Mouse (Mus musculus) retina, adult 2 months (tissue): Measurements from ENCODE around the gene Rdh16f1.

ENCODE experiments used
- DNase-seq: peaks from one replicate; pipeline ENCODE4 v3.0.0-alpha.2; 2012; ENCODE audit warnings: low read depth, low spot score

Gene Rdh16f1

DNA sequence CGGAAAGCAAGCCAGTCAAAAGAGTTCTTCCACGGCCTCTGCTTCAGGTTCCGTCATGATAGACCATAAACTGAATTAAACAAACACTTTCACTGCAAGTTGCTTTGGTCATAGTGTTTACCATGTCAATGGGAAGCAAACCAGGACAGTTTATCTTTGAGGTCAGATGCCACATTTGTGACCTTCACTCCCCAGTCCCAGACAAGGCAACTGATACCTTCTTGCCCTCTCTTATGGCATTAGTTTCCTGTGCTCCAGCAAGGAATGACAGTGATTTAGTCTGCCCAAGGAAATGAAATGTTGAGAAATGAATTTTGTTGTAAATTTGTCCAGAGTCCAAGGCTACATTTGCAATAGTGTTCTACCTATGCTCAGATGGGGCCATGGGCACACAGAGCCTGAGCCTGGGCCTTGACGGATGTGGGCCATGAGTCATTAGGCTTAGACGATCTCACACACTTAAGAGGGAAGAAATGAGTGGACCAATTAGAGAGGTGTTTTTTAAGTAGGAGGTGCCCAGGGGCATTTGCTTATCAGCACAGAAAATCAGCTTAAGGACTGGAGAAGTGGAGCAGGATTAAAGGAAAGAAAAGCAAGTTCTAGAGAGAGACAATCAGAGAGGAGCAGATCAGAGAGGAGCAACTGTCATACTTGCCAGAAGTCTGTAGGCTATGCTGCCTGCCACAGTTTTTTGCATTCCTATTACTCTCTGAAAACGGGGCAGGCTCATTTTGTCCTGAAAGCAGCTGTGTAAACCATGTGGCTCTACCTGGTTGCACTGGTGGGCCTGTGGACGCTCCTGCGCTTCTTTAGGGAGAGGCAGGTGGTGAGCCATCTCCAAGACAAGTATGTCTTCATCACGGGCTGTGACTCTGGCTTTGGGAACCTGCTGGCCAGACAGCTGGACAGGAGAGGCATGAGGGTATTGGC is at the start of gene Rdh16f1, which contains the start of gene Rdh1:
Gene Rdh16f1, plus strand, starts transcription at position 607 of the 930 bp plus-strand sequence.
Gene Rdh1, plus strand, starts transcription at position 541 of the 930 bp plus-strand sequence.
- no peak for DNase-seq

- DNase-seq, result no peak
Observed at GRCm38 (mm10) chr10:127710331-127710730, 49.3 kb upstream of the Rdh16f1 start.

GRCm38 (mm10) chr10:127712736-127713135 is 46.9 kb upstream of the Rdh16f1 start:
- DNase-seq, result no peak

GRCm38 (mm10) chr10:127721671-127722418 is 37.7 kb upstream of the Rdh16f1 start:
- DNase-seq, result no peak

DNA sequence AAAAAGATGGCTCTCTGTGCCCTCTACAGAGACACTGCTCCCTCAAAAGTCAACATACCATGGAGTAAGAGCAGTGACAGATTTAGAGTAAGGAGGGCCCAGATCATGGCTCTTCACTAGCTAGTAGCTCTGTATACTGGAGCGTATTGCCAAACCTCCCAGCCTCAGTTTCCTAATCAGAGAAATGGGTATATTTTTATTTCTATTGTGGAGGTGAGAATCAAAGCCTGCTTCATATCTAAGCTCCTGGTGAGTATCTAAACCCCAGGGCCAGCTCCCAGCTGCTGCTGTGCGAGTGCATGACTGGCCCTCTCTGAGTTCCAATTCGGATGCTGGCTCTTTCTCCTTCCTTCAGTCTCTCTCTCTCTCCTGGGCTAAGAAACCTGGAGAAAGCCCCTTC is 35.4 kb upstream of the Rdh16f1 start, which contains the start of gene Tac2:
Gene Tac2, plus strand, starts transcription at position 301 of the 400 bp plus-strand sequence.
- DNase-seq, result no peak

DNA sequence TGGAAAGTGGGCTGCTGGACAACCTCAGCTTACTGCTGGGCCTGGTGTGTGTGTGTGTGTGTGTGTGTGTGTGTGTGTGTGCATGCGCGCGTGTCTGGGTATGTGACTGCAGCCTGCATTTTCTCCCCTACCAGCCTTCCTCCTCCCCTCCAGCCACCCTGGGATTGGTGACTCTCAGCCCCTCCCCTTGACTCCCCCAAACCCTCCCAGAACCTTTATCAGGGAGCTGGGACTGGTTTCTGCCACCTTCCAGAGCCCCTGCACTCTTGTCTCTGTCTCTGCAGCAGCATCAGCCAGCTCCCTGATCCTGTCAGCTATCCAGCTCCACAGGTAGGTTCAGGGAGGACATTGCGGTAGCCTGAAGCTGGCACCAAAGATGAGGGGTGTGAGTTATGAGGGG is 34.5 kb upstream of the Rdh16f1 start:
- DNase-seq, result no peak

DNA sequence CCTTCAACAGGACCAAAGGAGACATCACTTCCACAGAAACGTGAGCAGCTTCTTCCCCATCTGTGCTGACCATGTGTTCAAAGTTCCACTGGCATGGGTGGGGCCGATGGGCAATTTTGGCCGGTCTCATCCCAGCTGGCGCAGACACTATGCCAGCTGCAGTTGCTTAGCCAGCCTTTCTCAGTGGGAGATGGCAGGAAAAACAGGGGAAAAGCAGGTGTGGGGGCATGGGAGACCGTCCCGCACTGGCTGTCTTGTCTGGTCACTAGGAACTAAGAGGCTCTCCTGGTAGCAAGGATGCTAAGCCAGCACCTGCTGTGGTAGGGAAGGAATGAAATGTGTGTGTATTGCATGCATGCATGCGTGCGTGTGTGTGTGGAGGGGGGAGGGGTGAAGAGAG is 31.1 kb upstream of the Rdh16f1 start:
- no peak for DNase-seq

- DNase-seq, result no peak
Observed at GRCm38 (mm10) chr10:127730285-127730932, 29.2 kb upstream of the Rdh16f1 start.

- DNase-seq, result no peak
Observed at GRCm38 (mm10) chr10:127730933-127731310, 28.7 kb upstream of the Rdh16f1 start.

DNA sequence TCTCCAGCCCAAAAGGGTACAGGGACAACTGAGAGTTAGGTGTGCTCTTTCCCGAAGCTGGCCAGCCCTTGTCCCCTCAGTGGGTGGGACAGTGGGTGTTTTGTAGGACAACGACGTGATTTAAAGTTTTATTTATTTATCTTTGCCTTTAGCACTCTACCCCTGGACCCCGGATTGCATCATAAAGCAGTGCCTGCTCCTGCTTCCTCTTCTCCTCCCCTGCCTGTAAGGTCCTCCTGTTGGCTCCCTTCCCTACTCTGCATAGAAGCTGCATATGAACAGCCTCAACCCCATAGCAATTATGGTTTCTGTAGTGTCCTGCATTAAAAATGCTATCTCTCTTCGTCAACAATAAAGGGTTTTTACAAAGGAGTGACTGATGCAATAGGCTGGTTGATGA is 28.2 kb upstream of the Rdh16f1 start:
- no peak for DNase-seq

DNA sequence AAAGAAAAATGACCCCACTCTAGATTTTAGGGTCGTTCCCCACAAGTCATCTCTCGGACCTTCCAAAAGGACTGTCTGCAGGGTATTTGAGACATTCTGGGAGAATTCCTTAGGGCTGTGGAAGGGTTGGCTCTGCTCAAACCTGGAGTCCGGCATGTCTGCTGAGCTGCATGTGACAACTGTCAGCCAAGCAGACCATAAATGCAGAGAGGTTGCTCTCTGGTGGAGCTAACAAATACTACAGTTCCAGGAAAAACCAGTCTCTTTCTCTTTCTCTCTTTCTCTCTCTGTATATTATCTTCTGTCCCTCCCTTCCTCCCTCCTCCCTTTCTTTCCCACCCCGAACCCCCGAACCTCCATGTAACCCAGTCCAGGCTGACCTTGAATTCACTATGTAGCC is 25.2 kb upstream of the Rdh16f1 start:
- DNase-seq, result no peak

- no peak for DNase-seq
Observed at GRCm38 (mm10) chr10:127736266-127736665, 23.3 kb upstream of the Rdh16f1 start.

DNA sequence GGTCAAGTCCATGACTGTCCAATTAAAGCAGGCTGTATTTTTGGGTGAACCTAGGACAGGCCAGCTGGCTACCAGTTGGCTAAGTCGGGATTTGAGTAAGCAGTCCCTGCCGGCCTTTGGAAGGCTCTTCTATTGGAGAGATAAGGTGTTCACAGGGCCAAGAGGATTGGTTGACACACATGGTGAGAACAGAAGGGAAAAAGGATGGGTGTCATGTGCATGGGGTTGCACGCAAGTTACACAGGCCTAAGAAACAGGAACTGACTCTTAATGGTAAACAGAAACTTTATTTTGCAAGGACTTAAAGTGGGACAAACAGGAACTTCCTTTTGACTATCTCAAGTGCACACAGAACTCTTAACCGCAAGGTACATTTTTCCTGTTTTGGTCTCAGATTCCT is 22.7 kb upstream of the Rdh16f1 start:
- DNase-seq, result no peak

- no peak for DNase-seq
Observed at GRCm38 (mm10) chr10:127737552-127737951, 22.0 kb upstream of the Rdh16f1 start.

DNA sequence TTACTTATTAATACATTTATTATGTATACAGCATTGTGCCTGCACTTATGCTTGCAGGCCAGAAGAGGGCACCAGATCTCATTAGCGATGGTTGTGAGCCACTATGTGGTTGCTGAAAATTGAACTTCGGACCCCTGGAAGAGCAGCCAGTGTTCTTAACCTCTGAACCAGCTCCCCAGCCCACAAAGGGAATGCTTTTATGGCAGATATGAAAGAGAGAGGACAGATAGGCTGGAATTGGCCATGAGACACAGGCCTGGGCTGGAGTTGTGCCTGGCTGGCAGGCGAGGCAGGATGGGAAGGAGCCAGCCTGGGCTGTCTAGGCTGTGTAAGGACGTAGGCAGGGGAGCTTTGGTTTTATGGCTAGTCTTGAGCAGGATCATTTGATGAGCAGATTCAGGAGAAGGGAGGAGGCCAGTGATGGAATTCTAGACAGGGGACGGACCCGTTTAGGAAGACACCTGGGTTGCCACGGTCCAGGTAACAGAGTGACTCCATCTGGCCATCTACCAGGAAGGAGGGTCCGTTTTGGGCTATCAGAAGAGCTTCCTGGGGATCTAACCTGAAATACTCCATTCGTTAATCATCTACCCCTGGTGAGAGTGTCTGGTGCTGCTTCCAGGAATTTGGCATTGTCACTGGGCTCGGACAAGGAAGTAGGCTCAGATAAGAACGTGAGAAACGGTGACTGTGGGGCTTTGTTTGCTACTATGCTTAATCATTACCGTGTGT is 21.3 kb upstream of the Rdh16f1 start:
- no peak for DNase-seq

GRCm38 (mm10) chr10:127739083-127739660 is 20.4 kb upstream of the Rdh16f1 start, which contains the start of gene Zbtb39:
Zbtb39 (plus strand) TSS chr10:127739538.
- peak; percentile 55 for DNase-seq

GRCm38 (mm10) chr10:127739661-127740161 is 19.9 kb upstream of the Rdh16f1 start:
- no peak for DNase-seq

- no peak for DNase-seq
Observed at GRCm38 (mm10) chr10:127744661-127745060, 14.9 kb upstream of the Rdh16f1 start.

GRCm38 (mm10) chr10:127745886-127746285 is 13.7 kb upstream of the Rdh16f1 start:
- DNase-seq, result no peak

DNA sequence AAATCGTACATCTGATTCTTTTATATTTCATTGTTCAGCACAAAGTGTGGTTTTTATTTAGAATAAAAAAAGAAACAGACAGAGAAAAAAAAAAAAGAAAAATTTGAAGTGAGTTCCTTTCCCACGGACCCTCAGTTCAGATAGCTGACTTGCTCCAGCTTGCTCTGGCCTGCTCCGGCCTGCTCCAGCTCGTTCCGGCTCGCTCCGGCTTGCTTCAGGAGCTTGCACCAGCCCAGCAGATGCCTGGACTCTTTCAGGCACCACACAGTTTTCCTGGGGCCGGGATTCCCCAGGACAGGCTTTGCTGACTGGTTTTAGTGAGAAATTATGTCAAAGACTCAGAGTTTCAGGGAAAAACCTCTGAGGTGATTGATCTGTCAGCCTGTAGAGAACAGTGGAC is 12.3 kb upstream of the Rdh16f1 start:
- DNase-seq, result no peak
